Mouse (Mus musculus): ENCODE measurements around the gene Gtf2f2. TPM values are rescaled to one million over a fixed set of nuclear protein-coding genes. Genes with fewer than 3 reads are reported as not detected.

Gtf2f2 gene
- polyA plus RNA-seq (2012; ENCODE audit: low replicate concordance): 1.6 and 5.1 TPM in 2 replicates

GRCm38 (mm10) chr14:76010102-76011061 is at the start of gene Gtf2f2:
Gene Gtf2f2 (minus strand): TSS chr14:76010865.

GRCm38 (mm10) chr14:75954766-75955165 is 55.9 kb downstream of the Gtf2f2 start, which contains the start of gene Kctd4:
Gene Kctd4 (plus strand): TSS chr14:75955009.

Other genes starting within 250 kb of the Gtf2f2 start
- 31.7 and 47.4 TPM in 2 replicates for gene Slc25a30, start 223.8 kb downstream of the Gtf2f2 start, polyA plus RNA-seq (2012; ENCODE audit: low replicate concordance)
- 3,181 and 3,784 TPM in 2 replicates for gene Tpt1, start 165.8 kb downstream of the Gtf2f2 start, polyA plus RNA-seq (2012; ENCODE audit: low replicate concordance)
- gene Kctd4, start 55.9 kb downstream of the Gtf2f2 start, polyA plus RNA-seq (2012; ENCODE audit: low replicate concordance): not detected in 2 replicates
- gene Gpalpp1, start 99.9 kb upstream of the Gtf2f2 start, polyA plus RNA-seq (2012; ENCODE audit: low replicate concordance): 3.3 and 3.6 TPM in 2 replicates
- 6.6 and 14.4 TPM in 2 replicates for gene Nufip1, start 100.0 kb upstream of the Gtf2f2 start, polyA plus RNA-seq (2012; ENCODE audit: low replicate concordance)

All from hematopoietic multipotent progenitor cell, adult 10-12 weeks (in vitro differentiated cells).